11 mouse cellular contexts compared by ENCODE assay signal in genomic region chr5:132673599-132674305, GRCm38 (mm10).
DNase-seq lines count a peak whose midpoint lies in the region; ATAC-seq and TF ChIP-seq lines count a peak whose summit lies in the region.
"Had no signal": no experiment of that assay in that cellular context is flagged by ENCODE, and none has a peak within 500 bp of the region (broad histone marks: within the 10 kb centered on the region; RNA-seq: fewer than 3 reads in every experiment).

No protein-coding gene starts in this region.

- TF ChIP-seq EP300 in lung, postnatal 0 days (IDR thresholded peaks at IDR 0.05) = no peak

- H3K4me1 ChIP-seq in hindbrain, embryonic 11.5 days (replicated peaks; ENCODE audit: control insufficient read depth, insufficient read depth, low read length) = no peaks in the 10 kb centered on the region
- no peaks in the 10 kb centered on the region; the same call in 1 of the 2 replicates for H3K4me1 ChIP-seq in hindbrain, embryonic 14.5 days (replicated peaks; ENCODE audit: control insufficient read depth, insufficient read depth, low read length)
- no peaks in the 10 kb centered on the region for H3K4me1 ChIP-seq in lung, postnatal 0 days (ENCODE audit: insufficient read depth, low read depth, low read length)
- H3K4me1 ChIP-seq: lung, embryonic 15.5 days; neural tube, embryonic 12.5 days had no signal

- no peak overlapping the region for H3K4me3 ChIP-seq in hindbrain, embryonic 11.5 days (ENCODE audit: low read depth, low read length)
- no peak overlapping the region for H3K4me3 ChIP-seq in hindbrain, embryonic 14.5 days (replicated peaks; ENCODE audit: low read length)
- H3K4me3 ChIP-seq in lung, postnatal 0 days (ENCODE audit: low read depth, low read length) = no peak overlapping the region
- H3K4me3 ChIP-seq: forebrain, embryonic 15.5 days; lung, embryonic 15.5 days; neural tube, embryonic 12.5 days had no signal

- no peak overlapping the region for H3K4me2 ChIP-seq in hindbrain, embryonic 11.5 days (replicated peaks; ENCODE audit: low read depth, low read length)
- H3K4me2 ChIP-seq in hindbrain, embryonic 14.5 days (replicated peaks) = no peak overlapping the region
- no peak overlapping the region for H3K4me2 ChIP-seq in lung, postnatal 0 days (replicated peaks; ENCODE audit: low read depth, low read length)
- H3K4me2 ChIP-seq: forebrain, embryonic 15.5 days; lung, embryonic 15.5 days; neural tube, embryonic 12.5 days had no signal

- H3K9ac ChIP-seq in hindbrain, embryonic 11.5 days (ENCODE audit: low read depth, low read length) = no peak overlapping the region
- no peak overlapping the region for H3K9ac ChIP-seq in hindbrain, embryonic 14.5 days
- no peak overlapping the region for H3K9ac ChIP-seq in lung, postnatal 0 days (replicated peaks; ENCODE audit: low read depth)
- H3K9ac ChIP-seq: forebrain, embryonic 15.5 days; lung, embryonic 15.5 days; neural tube, embryonic 12.5 days had no signal

- TF ChIP-seq CTCF in lung, postnatal 0 days (IDR thresholded peaks at IDR 0.05) = no peak

- peak; percentile 25 for DNase-seq in hindbrain, embryonic 11.5 days (ENCODE audit: low spot score)
- no peak for DNase-seq in hindbrain, embryonic 14.5 days (ENCODE audit: low spot score)
- DNase-seq in lung, postnatal 25 days (ENCODE audit: low spot score) = peak; percentile 5
- no peak for DNase-seq in lung, postnatal 0 days (ENCODE audit: low spot score)
- peak; percentile 24 for DNase-seq in embryo, embryonic 11 days
- peak; percentile 26 for DNase-seq in layer of hippocampus, adult 9-11 months
- no peak for DNase-seq in adrenal gland, postnatal 4 days (ENCODE audit: low spot score in 2 of 2)
- DNase-seq in urinary bladder, postnatal 10 days (ENCODE audit: low spot score) = no peak

- H3K27ac ChIP-seq in hindbrain, embryonic 11.5 days (ENCODE audit: low read depth, low read length) = no peak overlapping the region
- no peak overlapping the region for H3K27ac ChIP-seq in hindbrain, embryonic 14.5 days
- H3K27ac ChIP-seq in lung, postnatal 0 days (ENCODE audit: low read length) = no peak overlapping the region
- H3K27ac ChIP-seq: forebrain, embryonic 15.5 days; lung, embryonic 15.5 days; neural tube, embryonic 12.5 days had no signal

- no peaks in the 10 kb centered on the region for H3K36me3 ChIP-seq in hindbrain, embryonic 11.5 days (ENCODE audit: control insufficient read depth, insufficient read depth, low read length)
- H3K36me3 ChIP-seq in hindbrain, embryonic 14.5 days (replicated peaks; ENCODE audit: control insufficient read depth, insufficient read depth) = no peaks in the 10 kb centered on the region
- H3K36me3 ChIP-seq in lung, postnatal 0 days (ENCODE audit: insufficient read depth, low read length) = no peaks in the 10 kb centered on the region
- H3K36me3 ChIP-seq: forebrain, embryonic 15.5 days; lung, embryonic 15.5 days; neural tube, embryonic 12.5 days had no signal

- no peak for ATAC-seq in hindbrain, embryonic 11.5 days (ENCODE audit: low FRiP score)
- ATAC-seq in hindbrain, embryonic 14.5 days (ENCODE audit: low FRiP score) = no peak
- ATAC-seq in lung, postnatal 0 days = no peak
- ATAC-seq: forebrain, embryonic 15.5 days had no signal

- no peaks in the 10 kb centered on the region for H3K9me3 ChIP-seq in hindbrain, embryonic 11.5 days (ENCODE audit: control insufficient read depth, low read length)
- H3K9me3 ChIP-seq in hindbrain, embryonic 14.5 days (ENCODE audit: control insufficient read depth, low read length) = no peaks in the 10 kb centered on the region
- no peaks in the 10 kb centered on the region for H3K9me3 ChIP-seq in lung, postnatal 0 days (ENCODE audit: low read length)
- H3K9me3 ChIP-seq: forebrain, embryonic 15.5 days; lung, embryonic 15.5 days; neural tube, embryonic 12.5 days had no signal

- H3K27me3 ChIP-seq in hindbrain, embryonic 11.5 days (ENCODE audit: control insufficient read depth, insufficient read depth, low read length) = no peaks in the 10 kb centered on the region
- no peaks in the 10 kb centered on the region for H3K27me3 ChIP-seq in hindbrain, embryonic 14.5 days (ENCODE audit: control insufficient read depth, insufficient read depth, low read length)
- H3K27me3 ChIP-seq in lung, postnatal 0 days (replicated peaks; ENCODE audit: insufficient read depth, low read length) = no peaks in the 10 kb centered on the region
- H3K27me3 ChIP-seq: forebrain, embryonic 15.5 days; lung, embryonic 15.5 days; neural tube, embryonic 12.5 days had no signal

- WGBS in hindbrain, embryonic 11.5 days = 31% methylated on average over 6 of the region's 6 CpGs
- WGBS in hindbrain, embryonic 14.5 days = 10% methylated on average over 6 of the region's 6 CpGs
- 52% methylated on average over 6 of the region's 6 CpGs for WGBS in lung, postnatal 0 days

Comparison
In these comparisons a context has a peak if more than half of its experiments do, and no peak if none do; other contexts are left out.
1. DNase-seq: peak in hindbrain, embryonic 11.5 days (single experiment), lung, postnatal 25 days (single experiment), embryo, embryonic 11 days (single experiment) and layer of hippocampus, adult 9-11 months (single experiment); none in hindbrain, embryonic 14.5 days (single experiment), lung, postnatal 0 days (single experiment), adrenal gland, postnatal 4 days (0 of 2) and urinary bladder, postnatal 10 days (single experiment).